Mouse (Mus musculus): ENCODE results near the gene Mlf2. TPM values are rescaled to one million over a fixed set of nuclear protein-coding genes. Genes with fewer than 3 reads are reported as not detected.

Mlf2 gene
- total and polyA plus RNA-seq, 3 experiments: 116 to 203 (median 124) TPM

DNA sequence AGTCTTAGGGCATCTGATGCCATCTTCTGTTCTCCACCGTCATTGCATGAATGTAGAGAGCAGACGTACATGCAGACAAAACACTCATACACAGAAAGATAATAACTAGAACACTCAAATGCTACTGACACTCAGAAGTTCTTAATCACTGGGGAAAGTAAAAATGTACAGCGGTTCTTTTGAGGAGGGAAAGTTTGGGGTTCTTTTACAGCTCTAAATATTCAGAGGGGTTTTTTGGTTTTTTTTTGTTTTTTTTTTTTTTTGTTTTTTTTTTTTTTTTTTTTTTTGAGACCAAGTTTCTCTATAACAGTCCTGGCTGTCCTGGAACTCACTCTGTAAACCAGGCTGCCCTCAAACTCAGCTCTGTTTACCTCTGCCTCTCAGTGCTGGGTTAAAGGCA lies 1.9 kb downstream of the Mlf2 start:
- TF ChIP-seq ZNF384 (IDR thresholded peaks at IDR 0.05; ENCODE audit: low read depth, low read length): peak; percentile 63
- no peak for TF ChIP-seq SIN3A (IDR thresholded peaks at IDR 0.05; ENCODE audit: low read length)
- no peak for TF ChIP-seq UBTF (IDR thresholded peaks at IDR 0.05; ENCODE audit: low read depth, low read length)
- TF ChIP-seq KAT2A (IDR thresholded peaks at IDR 0.05; ENCODE audit: insufficient replicate concordance, low read length): no peak
- Histone ChIP-seq H3K79me2 (replicated peaks; ENCODE audit: control insufficient read depth, extremely low read depth, insufficient read depth, poor library complexity, severe bottlenecking) (peaks cover 14% of the 10 kb centered on the region), H3K27ac (ENCODE audit: insufficient read depth, low read depth) (no peak overlapping the region), H3K4me3 (replicated peaks in 1 of 3; ENCODE audit: low read depth in 2 of 3, low read length in 2 of 3, poor library complexity in 1 of 3) (no peak overlapping the region), H3K9me3 (replicated peaks; ENCODE audit: low read length) (peaks cover 2% of the 10 kb centered on the region), H3K36me3 (replicated peaks in 1 of 2; ENCODE audit: control insufficient read depth in 1 of 2, insufficient read depth in 1 of 2, low read length in 1 of 2) (peaks cover 41 to 54% of the 10 kb centered on the region in 2 experiments), H3K4me2 (ENCODE audit: insufficient read depth, low read depth, poor library complexity, severe bottlenecking) (no peak overlapping the region), H3K27me3 (replicated peaks) (no peaks in the 10 kb centered on the region), H3K4me1 (ENCODE audit: control insufficient read depth in 1 of 2, insufficient read depth in 2 of 2) (peaks cover 5 to 18% of the 10 kb centered on the region in 2 experiments), H3K9ac (ENCODE audit: insufficient read depth, low read depth) (no peak overlapping the region)
- in situ Hi-C loops (cut with MboI; ENCODE audit: low pct_ligation_motif_present, low pct_unique_long_range_greater_than_20kb, low sequenced_read_pairs): loop anchor here (10.0 kb wide), 1 partner anchor 88 kb away; the partner anchor contains the start of gene Gnb3
- dilution Hi-C loops (cut with MboI; ENCODE audit: extremely low pct_ligation_motif_present, extremely low pct_unique_long_range_greater_than_20kb, low sequenced_read_pairs): no loop called here
- DNase-seq (ENCODE audit: extremely low read depth): no peak

DNA sequence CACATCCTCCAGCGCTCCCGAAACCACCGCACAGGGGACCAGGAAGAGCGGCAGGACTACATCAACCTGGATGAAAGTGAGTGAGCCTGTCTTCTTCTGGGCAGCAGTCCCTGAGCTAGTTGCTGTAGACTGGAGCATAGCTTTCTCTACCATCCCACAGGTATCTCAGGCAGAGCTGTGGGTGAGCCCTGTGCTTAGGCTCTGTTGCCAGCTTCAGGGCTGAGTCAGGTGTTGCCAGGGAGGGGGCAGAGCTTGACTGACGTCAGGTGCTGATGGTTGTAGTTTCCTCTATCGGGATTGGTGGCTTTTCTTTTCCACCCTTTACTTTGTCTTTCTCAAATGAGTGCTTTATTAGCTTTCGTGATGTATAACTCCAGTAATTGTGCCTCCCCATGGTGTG lies 3.5 kb downstream of the Mlf2 start:
- Histone ChIP-seq H3K27ac (ENCODE audit: insufficient read depth, low read depth) (no peak overlapping the region), H3K4me3 (replicated peaks in 1 of 3; ENCODE audit: low read depth in 2 of 3, low read length in 2 of 3, poor library complexity in 1 of 3) (no peak overlapping the region), H3K79me2 (replicated peaks; ENCODE audit: control insufficient read depth, extremely low read depth, insufficient read depth, poor library complexity, severe bottlenecking) (peaks cover 14% of the 10 kb centered on the region), H3K4me2 (ENCODE audit: insufficient read depth, low read depth, poor library complexity, severe bottlenecking) (no peak overlapping the region), H3K9ac (ENCODE audit: insufficient read depth, low read depth) (no peak overlapping the region), H3K9me3 (replicated peaks; ENCODE audit: low read length) (peaks cover 2% of the 10 kb centered on the region), H3K4me1 (ENCODE audit: control insufficient read depth in 1 of 2, insufficient read depth in 2 of 2) (peaks cover 5 to 18% of the 10 kb centered on the region in 2 experiments), H3K27me3 (replicated peaks) (no peaks in the 10 kb centered on the region), H3K36me3 (replicated peaks in 1 of 2; ENCODE audit: control insufficient read depth in 1 of 2, insufficient read depth in 1 of 2, low read length in 1 of 2) (peaks cover 41 to 66% of the 10 kb centered on the region in 2 experiments)
- in situ Hi-C loops (cut with MboI; ENCODE audit: low pct_ligation_motif_present, low pct_unique_long_range_greater_than_20kb, low sequenced_read_pairs): loop anchor here (10.0 kb wide), 1 partner anchor 90 kb away; the partner anchor contains the start of gene Gnb3
- TF ChIP-seq NRF1 (IDR thresholded peaks at IDR 0.05; ENCODE audit: low read depth, low read length): no peak
- no peak for TF ChIP-seq SIN3A (IDR thresholded peaks at IDR 0.05; ENCODE audit: low read length)
- no peak for TF ChIP-seq TCF12 (IDR thresholded peaks at IDR 0.05; ENCODE audit: low read depth, low read length)
- no peak for TF ChIP-seq KAT2A (IDR thresholded peaks at IDR 0.05; ENCODE audit: insufficient replicate concordance, low read length)
- no peak for TF ChIP-seq USF2 (conservative IDR thresholded peaks at IDR 0.05; ENCODE audit: low read depth, low read length)
- no peak for TF ChIP-seq HCFC1 (IDR thresholded peaks at IDR 0.05; ENCODE audit: low read depth, low read length)
- no peak for TF ChIP-seq MAZ (IDR thresholded peaks at IDR 0.05; ENCODE audit: low read depth, low read length)
- no peak for TF ChIP-seq UBTF (IDR thresholded peaks at IDR 0.05; ENCODE audit: low read depth, low read length)
- no peak for TF ChIP-seq NELFE (IDR thresholded peaks at IDR 0.05; ENCODE audit: low read depth, low read length)
- TF ChIP-seq MAX (IDR thresholded peaks at IDR 0.05; ENCODE audit: low read length): no peak
- TF ChIP-seq PAX5 (IDR thresholded peaks at IDR 0.05; ENCODE audit: low read length): no peak
- TF ChIP-seq RAD21 (IDR thresholded peaks at IDR 0.05; ENCODE audit: low read depth, low read length): no peak
- no peak for TF ChIP-seq ETS1 (conservative IDR thresholded peaks at IDR 0.05; ENCODE audit: low read depth, low read length)
- TF ChIP-seq POLR2A (IDR thresholded peaks at IDR 0.05; ENCODE audit: low read depth, low read length): no peak
- dilution Hi-C loops (cut with MboI; ENCODE audit: extremely low pct_ligation_motif_present, extremely low pct_unique_long_range_greater_than_20kb, low sequenced_read_pairs): no loop called here
- no peak for DNase-seq (ENCODE audit: extremely low read depth)

All from CH12.LX (cell line).